Mouse (Mus musculus): Measurements from ENCODE around the gene Hmgcs1. TPM values are rescaled to one million over a fixed set of nuclear protein-coding genes. Genes with fewer than 3 reads are reported as not detected.

Gene Hmgcs1
- 82.8 TPM for polyA plus RNA-seq (2014; fragmentation: Illumina TruSeq; extraction: RNeasy Lipid Tissue Mini Kit (QIAGEN cat#74804); ENCODE audit: low read depth, low replicate concordance)

GRCm38 (mm10) chr13:119690039-119690728 lies at the start of gene Hmgcs1:
Gene Hmgcs1 (plus strand): TSS chr13:119690379.

GRCm38 (mm10) chr13:119755681-119756471 lies 65.7 kb downstream of the Hmgcs1 start, which contains the start of gene Nim1k:
Gene Nim1k (minus strand): TSS chr13:119755882.

Other genes starting within 250 kb of the Hmgcs1 start
- 36.5 TPM for gene 4833420G17Rik, start 227.6 kb upstream of the Hmgcs1 start, polyA plus RNA-seq (2014; fragmentation: Illumina TruSeq; extraction: RNeasy Lipid Tissue Mini Kit (QIAGEN cat#74804); ENCODE audit: low read depth, low replicate concordance)
- 418 TPM for gene Tmem267, start 202.3 kb upstream of the Hmgcs1 start, polyA plus RNA-seq (2014; fragmentation: Illumina TruSeq; extraction: RNeasy Lipid Tissue Mini Kit (QIAGEN cat#74804); ENCODE audit: low read depth, low replicate concordance)
- 53.7 TPM for gene 3110070M22Rik, start 202.0 kb upstream of the Hmgcs1 start, polyA plus RNA-seq (2014; fragmentation: Illumina TruSeq; extraction: RNeasy Lipid Tissue Mini Kit (QIAGEN cat#74804); ENCODE audit: low read depth, low replicate concordance)
- 7.9 TPM for gene Ccl28, start 66.6 kb upstream of the Hmgcs1 start, polyA plus RNA-seq (2014; fragmentation: Illumina TruSeq; extraction: RNeasy Lipid Tissue Mini Kit (QIAGEN cat#74804); ENCODE audit: low read depth, low replicate concordance)
- 5.9 TPM for gene Nim1k, start 65.5 kb downstream of the Hmgcs1 start, polyA plus RNA-seq (2014; fragmentation: Illumina TruSeq; extraction: RNeasy Lipid Tissue Mini Kit (QIAGEN cat#74804); ENCODE audit: low read depth, low replicate concordance)
- 76.2 TPM for gene Zfp131, start 100.5 kb downstream of the Hmgcs1 start, polyA plus RNA-seq (2014; fragmentation: Illumina TruSeq; extraction: RNeasy Lipid Tissue Mini Kit (QIAGEN cat#74804); ENCODE audit: low read depth, low replicate concordance)
- not detected for gene AF067063, start 139.8 kb downstream of the Hmgcs1 start, polyA plus RNA-seq (2014; fragmentation: Illumina TruSeq; extraction: RNeasy Lipid Tissue Mini Kit (QIAGEN cat#74804); ENCODE audit: low read depth, low replicate concordance)
- gene D13Ertd608e, start 145.6 kb downstream of the Hmgcs1 start, polyA plus RNA-seq (2014; fragmentation: Illumina TruSeq; extraction: RNeasy Lipid Tissue Mini Kit (QIAGEN cat#74804); ENCODE audit: low read depth, low replicate concordance): not detected
- not detected for gene Tcstv1, start 204.4 kb downstream of the Hmgcs1 start, polyA plus RNA-seq (2014; fragmentation: Illumina TruSeq; extraction: RNeasy Lipid Tissue Mini Kit (QIAGEN cat#74804); ENCODE audit: low read depth, low replicate concordance)
- gene Gm21761, start 238.9 kb downstream of the Hmgcs1 start, polyA plus RNA-seq (2014; fragmentation: Illumina TruSeq; extraction: RNeasy Lipid Tissue Mini Kit (QIAGEN cat#74804); ENCODE audit: low read depth, low replicate concordance): not detected